Mouse (Mus musculus) forebrain, embryonic 10.5 days (tissue): ENCODE results near the gene S100a8. TPM values are rescaled to one million over a fixed set of nuclear protein-coding genes. Genes with fewer than 3 reads are reported as not detected.

Source experiments
- DNase-seq: peaks from one replicate; pipeline ENCODE4 v3.0.0-alpha.2; 2017; ENCODE audit warnings: low spot score; ENCODE audit errors: extremely low spot score
- H3K27ac ChIP-seq: fragments of 300-500 bp; sonication (generic); 2 replicates; pipeline ENCODE4 v1.5.1; 2016; ENCODE audit warnings: mild to moderate bottlenecking
- H3K27me3 ChIP-seq: fragments of 300-500 bp; sonication (generic); 2 replicates; pipeline ENCODE4 v1.6.1; 2016; ENCODE audit warnings: mild to moderate bottlenecking; ENCODE audit not compliant: poor library complexity, severe bottlenecking
- H3K36me3 ChIP-seq: fragments of 300-500 bp; sonication (generic); replicated peaks from 2 replicates; pipeline ENCODE4 v1.6.1; 2016; ENCODE audit warnings: mild to moderate bottlenecking, moderate library complexity
- H3K4me1 ChIP-seq: fragments of 300-500 bp; sonication (generic); 2 replicates; pipeline ENCODE4 v1.6.1; 2016
- H3K4me3 ChIP-seq: fragments of 300-500 bp; sonication (generic); 2 replicates; pipeline ENCODE4 v1.5.1; 2016; ENCODE audit warnings: mild to moderate bottlenecking, moderate library complexity
- H3K9me3 ChIP-seq: fragments of 300-500 bp; sonication (generic); 2 replicates; pipeline ENCODE4 v1.6.1; 2016; ENCODE audit warnings: mild to moderate bottlenecking, moderate library complexity
- WGBS: fragments of 180-500 bp; shearing (Covaris S2); methylation state at CpG from one replicate; pipeline ENCODE4 v1.1.7; 2016; 5-methylcytosine and 5-hydroxymethylcytosine counted together
- polyA plus RNA-seq: library from polyadenylated mRNA; unstranded; fragments of >200 nt; fragmentation: Nextera tagmentation; extraction: Ambion mirVana; gene quantifications from 2 replicates; pipeline ENCODE4 v1.2.1, GENCODE M21; 2016

The S100a8 gene
- polyA plus RNA-seq: 0.33 TPM in 1 of 2 replicates, not detected in the other

- WGBS: 80% methylated on average over 8 of the region's 8 CpGs
- Histone ChIP-seq H3K27me3 (no peaks in the 10 kb centered on the region), H3K9me3 (no peaks in the 10 kb centered on the region), H3K4me3 (no peak within 1 kb of the TSS), H3K27ac (no peak within 1 kb of the TSS), H3K36me3 (no peaks in the 10 kb centered on the region), H3K4me1 (no peaks in the 10 kb centered on the region)
- DNase-seq: no peak
Measured at GRCm38 (mm10) chr3:90668846-90669245, at the start of gene S100a8. S100a8 (plus strand) TSS chr3:90668978.

GRCm38 (mm10) chr3:90621552-90621951 is 47.2 kb upstream of the S100a8 start:
- Histone ChIP-seq H3K27me3 (no peaks in the 10 kb centered on the region), H3K4me1 (peaks cover 26% of the 10 kb centered on the region), H3K4me3 (no peak overlapping the region), H3K36me3 (no peaks in the 10 kb centered on the region), H3K9me3 (no peaks in the 10 kb centered on the region), H3K27ac (no peak overlapping the region)
- DNase-seq: no peak
- 59% methylated on average over 7 of the region's 7 CpGs for WGBS

- no peak overlapping the region for H3K4me3 ChIP-seq
- peak overlapping the region; percentile 60; the same call in 1 of the 2 replicates for H3K27ac ChIP-seq
- H3K36me3 ChIP-seq: no peaks in the 10 kb centered on the region
- WGBS: 34% methylated on average over 2 of the region's 2 CpGs
- no peaks in the 10 kb centered on the region for H3K9me3 ChIP-seq
- peaks cover 26% of the 10 kb centered on the region for H3K4me1 ChIP-seq
- H3K27me3 ChIP-seq: no peaks in the 10 kb centered on the region
- peak; percentile 40 for DNase-seq
Measured at GRCm38 (mm10) chr3:90623435-90624071, 45.2 kb upstream of the S100a8 start.

- Histone ChIP-seq H3K9me3 (no peaks in the 10 kb centered on the region), H3K27me3 (no peaks in the 10 kb centered on the region), H3K36me3 (no peaks in the 10 kb centered on the region), H3K4me1 (peaks cover 26% of the 10 kb centered on the region), H3K4me3 (no peak overlapping the region), H3K27ac (0 out of 2 replicates have a peak overlapping the region, but pooled peaks have one; percentile 6)
- DNase-seq: no peak
- WGBS: 85% methylated on average over 5 of the region's 5 CpGs
Measured at GRCm38 (mm10) chr3:90625496-90625895, 43.3 kb upstream of the S100a8 start.

GRCm38 (mm10) chr3:90626266-90627021 is 42.3 kb upstream of the S100a8 start:
- 83% methylated on average over 9 of the region's 9 CpGs for WGBS
- Histone ChIP-seq H3K27ac (no peak overlapping the region), H3K4me1 (peaks cover 26% of the 10 kb centered on the region), H3K27me3 (no peaks in the 10 kb centered on the region), H3K4me3 (no peak overlapping the region), H3K36me3 (no peaks in the 10 kb centered on the region), H3K9me3 (no peaks in the 10 kb centered on the region)
- DNase-seq: no peak

- Histone ChIP-seq H3K27ac (no peak overlapping the region), H3K36me3 (no peaks in the 10 kb centered on the region), H3K4me1 (peaks cover 26% of the 10 kb centered on the region), H3K4me3 (no peak overlapping the region), H3K27me3 (no peaks in the 10 kb centered on the region), H3K9me3 (no peaks in the 10 kb centered on the region)
- 92% methylated on average over 5 of the region's 5 CpGs for WGBS
- no peak for DNase-seq
Measured at GRCm38 (mm10) chr3:90627366-90627765, 41.4 kb upstream of the S100a8 start.

- H3K9me3 ChIP-seq: no peaks in the 10 kb centered on the region
- 73% methylated on average over 4 of the region's 4 CpGs for WGBS
- no peaks in the 10 kb centered on the region for H3K36me3 ChIP-seq
- H3K4me3 ChIP-seq: no peak overlapping the region
- H3K27ac ChIP-seq: no peak overlapping the region
- H3K4me1 ChIP-seq: peaks cover 25% of the 10 kb centered on the region
- no peaks in the 10 kb centered on the region for H3K27me3 ChIP-seq
- DNase-seq: no peak
Measured at GRCm38 (mm10) chr3:90627807-90628206, 41.0 kb upstream of the S100a8 start.

- Histone ChIP-seq H3K4me3 (no peak overlapping the region), H3K36me3 (no peaks in the 10 kb centered on the region), H3K27me3 (no peaks in the 10 kb centered on the region), H3K4me1 (peaks cover 11% of the 10 kb centered on the region), H3K27ac (no peak overlapping the region), H3K9me3 (no peaks in the 10 kb centered on the region)
- DNase-seq: no peak
- 82% methylated on average over 2 of the region's 2 CpGs for WGBS
Measured at GRCm38 (mm10) chr3:90629298-90629697, 39.5 kb upstream of the S100a8 start.

GRCm38 (mm10) chr3:90631984-90632383 is 36.8 kb upstream of the S100a8 start:
- H3K4me3 ChIP-seq: no peak overlapping the region
- no peaks in the 10 kb centered on the region for H3K4me1 ChIP-seq
- no peaks in the 10 kb centered on the region for H3K36me3 ChIP-seq
- no peak overlapping the region for H3K27ac ChIP-seq
- no peaks in the 10 kb centered on the region for H3K27me3 ChIP-seq
- no peaks in the 10 kb centered on the region for H3K9me3 ChIP-seq
- DNase-seq: no peak
- WGBS: 78% methylated on average over 2 of the region's 2 CpGs

GRCm38 (mm10) chr3:90638511-90639275 is 30.1 kb upstream of the S100a8 start:
- Histone ChIP-seq H3K4me3 (no peak overlapping the region), H3K27ac (no peak overlapping the region), H3K36me3 (no peaks in the 10 kb centered on the region), H3K4me1 (no peaks in the 10 kb centered on the region), H3K27me3 (no peaks in the 10 kb centered on the region), H3K9me3 (no peaks in the 10 kb centered on the region)
- 82% methylated on average over 1 of the region's 1 CpGs for WGBS
- no peak for DNase-seq

GRCm38 (mm10) chr3:90639511-90640154 is 29.1 kb upstream of the S100a8 start:
- peak; percentile 27 for DNase-seq
- WGBS: 52% methylated on average over 7 of the region's 7 CpGs
- Histone ChIP-seq H3K9me3 (no peaks in the 10 kb centered on the region), H3K27me3 (no peaks in the 10 kb centered on the region), H3K27ac (no peak overlapping the region), H3K36me3 (no peaks in the 10 kb centered on the region), H3K4me3 (no peak overlapping the region), H3K4me1 (no peaks in the 10 kb centered on the region)

GRCm38 (mm10) chr3:90640981-90641380 is 27.8 kb upstream of the S100a8 start:
- H3K27me3 ChIP-seq: no peaks in the 10 kb centered on the region
- no peaks in the 10 kb centered on the region for H3K36me3 ChIP-seq
- no peak overlapping the region for H3K4me3 ChIP-seq
- H3K4me1 ChIP-seq: no peaks in the 10 kb centered on the region
- H3K9me3 ChIP-seq: no peaks in the 10 kb centered on the region
- DNase-seq: no peak
- no peak overlapping the region for H3K27ac ChIP-seq
- 89% methylated on average over 7 of the region's 7 CpGs for WGBS
